Mouse (Mus musculus) activated CD4-positive, CD25-positive, alpha-beta regulatory T cell, adult 4 months (primary cell): ENCODE measurements around the gene Acot8. TPM values are rescaled to one million over a fixed set of nuclear protein-coding genes. Genes with fewer than 3 reads are reported as not detected.

Experiments
- ATAC-seq: one replicate; pipeline ENCODE4 v1.8.0; 2017
- polyA plus RNA-seq, 2 experiments: library from polyadenylated mRNA; unstranded; fragments of 100-300 nt; shearing (Covaris generic); gene quantifications; one replicate each; pipeline ENCODE4 v1.2.1; 2017

Acot8 gene
- polyA plus RNA-seq, 2 experiments from 2014 or later: 35.1 to 49.1 TPM

- ATAC-seq: no peak
These were observed 55.7 kb downstream of the Acot8 start for GRCm38 (mm10) chr2:164748991-164749390.

GRCm38 (mm10) chr2:164748191-164748590 is 56.5 kb downstream of the Acot8 start:
- no peak for ATAC-seq

GRCm38 (mm10) chr2:164746693-164747092 is 58.0 kb downstream of the Acot8 start:
- ATAC-seq: peak; percentile 61

- ATAC-seq: peak; percentile 90
These were observed 58.7 kb downstream of the Acot8 start, which contains the start of the genes Wfdc3 and Dnttip1 for GRCm38 (mm10) chr2:164745843-164746479. Wfdc3 (minus strand) TSS chr2:164745931. Dnttip1 (plus strand) TSS chr2:164745983.

GRCm38 (mm10) chr2:164744987-164745386 is 59.7 kb downstream of the Acot8 start:
- ATAC-seq: no peak

Other genes with a start within 250 kb of the Acot8 start
- not detected for gene Wfdc2, start 242.5 kb downstream of the Acot8 start, polyA plus RNA-seq
- not detected for gene Spint3, start 231.4 kb downstream of the Acot8 start, polyA plus RNA-seq
- not detected for gene Wfdc6a, start 219.4 kb downstream of the Acot8 start, polyA plus RNA-seq
- gene Eppin, start 211.3 kb downstream of the Acot8 start, polyA plus RNA-seq: not detected
- gene Wfdc6b, start 191.4 kb downstream of the Acot8 start, polyA plus RNA-seq: not detected
- not detected for gene Wfdc8, start 191.3 kb downstream of the Acot8 start, polyA plus RNA-seq
- gene Wfdc16, start 166.1 kb downstream of the Acot8 start, polyA plus RNA-seq: not detected
- gene Wfdc10, start 148.8 kb downstream of the Acot8 start, polyA plus RNA-seq: not detected
- gene Wfdc9, start 148.3 kb downstream of the Acot8 start, polyA plus RNA-seq: not detected
- gene Wfdc11, start 130.8 kb downstream of the Acot8 start, polyA plus RNA-seq: not detected
- not detected for gene Wfdc13, start 119.8 kb downstream of the Acot8 start, polyA plus RNA-seq
- not detected for gene Spint4, start 106.4 kb downstream of the Acot8 start, polyA plus RNA-seq
- gene Spint5, start 89.6 kb downstream of the Acot8 start, polyA plus RNA-seq: not detected
- gene Wfdc3, start 59.0 kb downstream of the Acot8 start, polyA plus RNA-seq: not detected
- 1 to 10 TPM; 6.0 to 6.5 TPM for gene Dnttip1, start 58.9 kb downstream of the Acot8 start, polyA plus RNA-seq
- 10 to 100 TPM; 46.3 to 68.1 TPM for gene Ube2c, start 35.0 kb downstream of the Acot8 start, polyA plus RNA-seq
- gene Tnnc2, start 24.9 kb downstream of the Acot8 start, polyA plus RNA-seq: not detected
- gene Snx21, start 19.1 kb downstream of the Acot8 start, polyA plus RNA-seq: 1 to 10 TPM; 5.0 to 5.1 TPM
- 1 to 10 TPM; 3.8 to 5.4 TPM for gene Zswim3, start 216 bp upstream of the Acot8 start, polyA plus RNA-seq
- gene Zswim1, start 17.8 kb upstream of the Acot8 start, polyA plus RNA-seq: 10 to 100 TPM; 18.0 to 19.4 TPM
- gene Spata25, start 23.7 kb upstream of the Acot8 start, polyA plus RNA-seq: not detected
- 100 to 1,000 TPM; 215 to 216 TPM for gene Ctsa, start 28.0 kb upstream of the Acot8 start, polyA plus RNA-seq
- gene Neurl2, start 28.6 kb upstream of the Acot8 start, polyA plus RNA-seq: under 1 TPM in 1 of 2 experiments, not detected in 1; 0.69 TPM
- gene Pltp, start 52.8 kb upstream of the Acot8 start, polyA plus RNA-seq: 1 to 10 TPM in 1 of 2 experiments, under 1 TPM in 1; 0.87 to 1.0 TPM
- gene Pcif1, start 74.4 kb upstream of the Acot8 start, polyA plus RNA-seq: 100 to 1,000 TPM; 102 to 122 TPM
- gene Zfp335, start 106.9 kb upstream of the Acot8 start, polyA plus RNA-seq: 1 to 10 TPM; 6.7 to 9.0 TPM
- 1 to 10 TPM in 1 of 2 experiments, under 1 TPM in 1; 0.78 to 1.4 TPM for gene Mmp9, start 135.9 kb upstream of the Acot8 start, polyA plus RNA-seq
- under 1 TPM in 1 of 2 experiments, not detected in 1; 0.34 TPM for gene Slc12a5, start 155.9 kb upstream of the Acot8 start, polyA plus RNA-seq
- 10 to 100 TPM; 21.6 to 34.8 TPM for gene Ncoa5, start 230.0 kb upstream of the Acot8 start, polyA plus RNA-seq